Mouse (Mus musculus): ENCODE results near the gene BC052040. TPM values are rescaled to one million over a fixed set of nuclear protein-coding genes. Genes with fewer than 3 reads are reported as not detected.

Gene BC052040
- 1.7 to 6.0 TPM (median 3.3 TPM) in 3 replicates for total RNA-seq (2017)

DNA sequence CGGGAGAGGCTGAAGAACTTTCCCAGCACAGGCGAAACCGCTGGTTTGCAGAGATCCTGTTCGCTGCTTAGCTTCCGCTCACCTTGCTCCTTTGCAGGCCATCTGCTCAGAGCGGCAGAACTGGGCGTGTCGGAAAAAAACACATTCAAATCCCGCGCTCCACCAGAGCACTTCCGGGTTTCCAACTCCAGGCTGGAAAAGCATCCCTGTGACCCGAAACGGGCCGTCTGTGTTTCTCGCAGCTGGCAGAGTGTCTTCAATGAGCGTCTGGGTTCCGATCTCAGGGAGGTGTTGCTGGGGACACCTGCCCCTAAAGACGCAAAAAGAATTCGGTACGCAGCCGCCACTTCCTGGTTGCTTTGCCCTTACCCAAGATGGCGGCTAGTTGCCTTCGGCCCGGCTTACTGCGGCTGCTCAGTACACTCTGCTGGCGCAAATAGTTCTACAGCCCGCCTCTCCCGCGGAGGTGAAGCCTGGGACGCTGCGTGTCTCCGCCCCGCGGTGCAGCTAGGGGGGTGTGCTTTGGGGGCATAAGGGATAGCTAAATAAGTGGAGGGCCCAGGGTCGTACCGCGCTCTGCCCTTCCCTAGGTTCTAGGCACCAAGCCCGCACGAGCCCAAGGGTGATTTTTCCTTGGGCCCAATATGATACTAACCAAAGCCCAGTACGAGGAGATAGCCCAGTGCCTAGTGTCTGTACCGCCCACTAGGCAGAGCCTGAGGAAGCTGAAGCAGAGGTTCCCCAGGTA, at the start of gene BC052040:
Gene BC052040, plus strand, starts transcription at position 476 of the 748 bp plus-strand sequence.
- peak; percentile 95 for ATAC-seq (replicated peaks; ENCODE audit: insufficient number of reproducible peaks, low FRiP score, low TSS enrichment, poor library complexity, severe bottlenecking)

GRCm38 (mm10) chr2:115538009-115538690, 43.4 kb upstream of the BC052040 start:
- no peak for ATAC-seq (replicated peaks; ENCODE audit: insufficient number of reproducible peaks, low FRiP score, low TSS enrichment, poor library complexity, severe bottlenecking)

DNA sequence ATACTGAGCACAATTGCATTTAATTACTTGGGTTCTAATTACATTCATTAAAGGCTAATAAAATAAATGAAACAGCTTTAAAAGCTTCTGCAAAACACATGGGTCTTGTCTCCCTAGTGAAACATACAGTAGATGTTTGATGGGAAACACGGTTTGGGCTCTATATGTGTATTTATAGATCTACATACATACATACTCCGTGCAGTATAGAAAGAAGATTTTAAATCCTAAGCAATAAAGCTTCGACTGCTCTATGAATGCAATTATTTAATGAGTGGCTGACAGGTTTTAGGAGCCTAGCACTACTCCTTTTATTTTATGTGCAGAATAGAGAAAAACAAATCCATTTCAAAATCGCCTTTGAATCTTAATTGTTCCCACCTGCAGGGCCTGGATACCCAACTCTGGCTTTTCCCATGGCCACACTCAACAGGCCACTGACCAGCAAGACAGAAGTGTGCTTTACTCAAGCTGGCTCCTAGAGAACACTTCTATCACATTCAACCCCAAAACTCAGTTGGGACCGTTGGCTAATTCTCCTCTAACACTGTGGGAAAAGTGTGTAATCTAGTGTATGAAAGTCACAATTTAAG, 42.7 kb upstream of the BC052040 start:
- no peak for ATAC-seq (replicated peaks; ENCODE audit: insufficient number of reproducible peaks, low FRiP score, low TSS enrichment, poor library complexity, severe bottlenecking)

- no peak for ATAC-seq (replicated peaks; ENCODE audit: insufficient number of reproducible peaks, low FRiP score, low TSS enrichment, poor library complexity, severe bottlenecking)
These were observed 41.8 kb upstream of the BC052040 start for GRCm38 (mm10) chr2:115539731-115540130.

- ATAC-seq (replicated peaks; ENCODE audit: insufficient number of reproducible peaks, low FRiP score, low TSS enrichment, poor library complexity, severe bottlenecking): no peak
These were observed 39.0 kb upstream of the BC052040 start for GRCm38 (mm10) chr2:115542401-115543123.

DNA sequence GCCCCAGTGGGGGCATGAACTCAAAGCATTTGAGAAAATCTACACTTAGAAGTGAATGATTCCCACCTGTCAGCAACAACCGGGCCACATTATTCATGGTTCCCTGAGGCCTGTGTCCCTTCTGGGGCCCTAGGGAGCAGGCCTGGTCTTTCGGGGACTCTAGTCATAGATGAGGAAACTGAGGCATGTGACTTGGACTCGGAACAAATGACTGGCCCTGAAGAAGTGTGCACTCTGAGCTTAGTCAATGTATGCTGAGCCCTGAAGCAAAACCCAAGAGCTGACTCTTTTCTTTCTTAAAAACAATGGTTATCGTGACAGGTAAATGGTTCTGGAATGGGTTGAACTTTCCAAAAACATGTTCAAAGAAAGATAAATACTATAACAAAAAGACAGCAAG, 38.3 kb upstream of the BC052040 start:
- ATAC-seq (replicated peaks; ENCODE audit: insufficient number of reproducible peaks, low FRiP score, low TSS enrichment, poor library complexity, severe bottlenecking): no peak

GRCm38 (mm10) chr2:115551901-115552300, 29.6 kb upstream of the BC052040 start:
- ATAC-seq (replicated peaks; ENCODE audit: insufficient number of reproducible peaks, low FRiP score, low TSS enrichment, poor library complexity, severe bottlenecking): no peak

GRCm38 (mm10) chr2:115562155-115562827, 19.2 kb upstream of the BC052040 start:
- ATAC-seq (replicated peaks; ENCODE audit: insufficient number of reproducible peaks, low FRiP score, low TSS enrichment, poor library complexity, severe bottlenecking): no peak

DNA sequence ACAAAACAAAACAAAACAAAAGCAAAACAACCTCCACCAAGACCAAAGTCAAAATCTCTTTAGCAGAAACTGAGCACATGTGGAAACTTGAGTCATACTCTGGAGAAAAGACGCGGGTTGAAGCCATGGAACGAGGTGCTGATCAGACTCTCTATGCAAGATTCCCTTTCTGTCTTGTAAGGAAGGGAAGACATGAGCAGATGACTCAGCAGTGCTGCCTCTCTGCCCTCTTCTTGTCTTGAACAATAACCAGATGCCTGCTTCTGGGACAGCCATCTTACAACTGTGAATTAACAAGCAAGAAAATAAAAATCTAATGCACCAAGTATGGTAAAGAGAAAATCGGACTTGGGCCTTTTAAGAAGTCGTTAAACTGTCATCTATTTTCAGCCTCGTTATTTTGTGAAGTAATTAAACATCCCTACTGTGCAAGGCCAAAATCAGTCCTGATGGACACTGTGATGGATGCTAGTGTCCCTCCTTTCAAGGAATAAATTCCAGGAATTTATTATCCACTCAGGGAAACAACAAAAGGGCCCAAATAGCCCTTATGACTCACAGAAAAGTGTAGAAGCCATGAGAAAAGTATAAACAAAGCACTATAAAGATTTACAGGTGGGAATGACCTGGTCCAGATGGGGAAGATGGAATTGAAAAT, 18.0 kb upstream of the BC052040 start:
- ATAC-seq (replicated peaks; ENCODE audit: insufficient number of reproducible peaks, low FRiP score, low TSS enrichment, poor library complexity, severe bottlenecking): no peak

DNA sequence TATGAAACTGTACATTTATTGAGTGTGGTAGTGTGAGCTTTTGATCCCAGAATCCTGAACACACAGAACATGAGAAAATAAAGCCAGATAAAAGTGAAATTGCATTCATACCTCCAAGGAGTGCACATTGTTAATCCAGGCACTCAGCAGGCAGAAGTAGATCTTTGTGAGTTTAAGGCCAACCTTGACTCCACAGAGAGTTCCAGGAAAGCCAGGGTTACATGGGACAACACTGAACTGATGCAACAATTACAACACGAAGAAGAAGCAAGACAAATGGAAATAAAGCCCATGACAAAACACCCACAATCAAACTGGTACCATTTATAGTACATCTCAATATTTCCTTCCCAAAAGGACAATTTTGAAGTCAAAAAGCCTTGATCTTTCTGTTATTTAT, 9.5 kb upstream of the BC052040 start:
- no peak for ATAC-seq (replicated peaks; ENCODE audit: insufficient number of reproducible peaks, low FRiP score, low TSS enrichment, poor library complexity, severe bottlenecking)

DNA sequence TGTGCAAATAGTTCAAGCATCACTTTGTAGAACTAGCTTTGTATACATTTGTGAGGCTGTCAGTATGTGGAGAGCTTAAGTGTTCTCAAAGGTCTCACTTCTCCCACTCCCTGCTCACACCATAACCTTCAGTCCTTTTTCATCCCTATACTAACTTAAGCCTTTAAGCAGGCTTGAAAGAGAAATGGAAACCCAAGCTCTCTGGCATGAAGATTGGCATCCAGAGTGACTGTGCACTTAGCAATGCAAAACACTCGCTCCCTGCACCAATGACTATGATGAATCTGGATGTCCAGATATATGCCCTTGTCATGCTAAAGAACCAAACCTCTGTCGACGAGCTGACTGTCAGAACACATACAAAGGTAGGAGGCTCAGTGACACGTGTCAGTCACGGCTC, 6.7 kb upstream of the BC052040 start:
- no peak for ATAC-seq (replicated peaks; ENCODE audit: insufficient number of reproducible peaks, low FRiP score, low TSS enrichment, poor library complexity, severe bottlenecking)

- no peak for ATAC-seq (replicated peaks; ENCODE audit: insufficient number of reproducible peaks, low FRiP score, low TSS enrichment, poor library complexity, severe bottlenecking)
These were observed 2.2 kb upstream of the BC052040 start for GRCm38 (mm10) chr2:115579171-115579900.

DNA sequence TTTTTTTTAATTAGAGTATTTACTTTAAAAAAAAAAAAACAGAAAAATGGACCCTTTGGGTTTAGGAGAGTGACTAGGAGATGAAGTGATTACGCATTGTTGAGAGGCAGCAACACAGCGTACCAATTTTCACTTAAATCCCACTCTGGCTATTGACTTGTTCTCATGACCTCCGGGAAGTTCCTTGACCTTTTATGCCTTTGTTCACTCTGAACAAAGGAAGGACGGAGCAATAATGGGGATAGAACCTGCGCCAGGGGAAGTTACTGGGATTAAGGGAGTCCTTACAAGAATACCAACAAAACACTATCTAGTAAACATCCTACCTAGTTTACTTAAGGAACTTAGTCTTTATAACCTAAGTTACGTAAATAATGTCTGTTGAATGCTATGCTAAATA, 1.5 kb upstream of the BC052040 start:
- no peak for ATAC-seq (replicated peaks; ENCODE audit: insufficient number of reproducible peaks, low FRiP score, low TSS enrichment, poor library complexity, severe bottlenecking)

GRCm38 (mm10) chr2:115581989-115582608, 583 bp downstream of the BC052040 start:
- ATAC-seq (replicated peaks; ENCODE audit: insufficient number of reproducible peaks, low FRiP score, low TSS enrichment, poor library complexity, severe bottlenecking): no peak

- ATAC-seq (replicated peaks; ENCODE audit: insufficient number of reproducible peaks, low FRiP score, low TSS enrichment, poor library complexity, severe bottlenecking): no peak
These were observed 2.3 kb downstream of the BC052040 start for GRCm38 (mm10) chr2:115583776-115584175.

GRCm38 (mm10) chr2:115590602-115591001, 9.1 kb downstream of the BC052040 start:
- ATAC-seq (replicated peaks; ENCODE audit: insufficient number of reproducible peaks, low FRiP score, low TSS enrichment, poor library complexity, severe bottlenecking): no peak

DNA sequence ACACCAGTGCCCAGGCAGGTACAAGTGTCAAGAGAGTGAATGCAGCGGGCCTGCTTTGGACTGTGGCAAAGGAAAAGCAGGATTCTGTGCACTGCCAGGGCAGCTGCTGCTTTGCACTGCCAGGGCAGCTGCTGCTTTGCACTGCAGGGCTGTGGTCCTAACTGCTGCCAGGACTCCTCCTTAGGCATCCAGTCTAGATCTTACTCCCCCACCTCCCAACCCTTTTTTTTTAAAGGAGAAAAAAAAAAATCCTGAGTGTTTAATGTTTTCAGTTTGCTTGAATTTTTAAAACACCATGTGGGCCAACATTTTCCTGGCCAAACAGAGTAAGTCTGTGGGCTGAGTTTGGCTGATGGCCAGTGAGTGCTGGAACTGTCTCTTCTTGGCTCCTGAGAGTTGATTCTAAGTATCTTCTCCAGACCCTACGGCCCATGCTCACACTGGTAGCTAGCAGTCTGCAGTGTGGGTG, 11.2 kb downstream of the BC052040 start:
- no peak for ATAC-seq (replicated peaks; ENCODE audit: insufficient number of reproducible peaks, low FRiP score, low TSS enrichment, poor library complexity, severe bottlenecking)

Measured in monocyte, adult 5-6 weeks (primary cell).